Mouse (Mus musculus) intestine, postnatal 0 days (tissue): ENCODE data around the gene Sucla2. TPM values are rescaled to one million over a fixed set of nuclear protein-coding genes. Genes with fewer than 3 reads are reported as not detected.

Experiments used
- ATAC-seq: fragments of 200-750 bp; cut with Nextera tagmentation; 2 replicates; pipeline ENCODE4 v1.8.0; 2017; ENCODE audit warnings: mild to moderate bottlenecking, moderate TSS enrichment, moderate library complexity
- H3K27ac ChIP-seq: fragments of 300-500 bp; sonication (generic); 2 replicates; pipeline ENCODE4 v1.5.1; 2014; ENCODE audit warnings: mild to moderate bottlenecking, low read depth, low read length, moderate library complexity
- H3K27me3 ChIP-seq: fragments of 300-500 bp; sonication (generic); replicated peaks from 2 replicates; pipeline ENCODE4 v1.6.1; 2014; ENCODE audit warnings: low read length, mixed read lengths; ENCODE audit not compliant: control insufficient read depth, insufficient read depth
- H3K36me3 ChIP-seq: fragments of 300-500 bp; sonication (generic); 2 replicates; pipeline ENCODE4 v1.6.1; 2014; ENCODE audit warnings: mild to moderate bottlenecking, moderate library complexity; ENCODE audit not compliant: control insufficient read depth, insufficient read depth
- H3K4me1 ChIP-seq: fragments of 300-500 bp; sonication (generic); replicated peaks from 2 replicates; pipeline ENCODE4 v1.6.1; 2014; ENCODE audit warnings: antibody characterized with exemption, low read length, mixed read lengths; ENCODE audit not compliant: control insufficient read depth, insufficient read depth
- H3K4me2 ChIP-seq: fragments of 300-500 bp; sonication (generic); replicated peaks from 2 replicates; pipeline ENCODE4 v1.6.1; 2014; ENCODE audit warnings: low read depth, mild to moderate bottlenecking, moderate library complexity
- H3K4me3 ChIP-seq: fragments of 300-500 bp; sonication (generic); 2 replicates; pipeline ENCODE4 v1.5.1; 2014; ENCODE audit warnings: low read depth, low read length
- H3K9ac ChIP-seq: fragments of 300-500 bp; sonication (generic); 2 replicates; pipeline ENCODE4 v1.6.1; 2014; ENCODE audit warnings: mild to moderate bottlenecking, low read depth, low read length
- H3K9me3 ChIP-seq: fragments of 300-500 bp; sonication (generic); 2 replicates; pipeline ENCODE4 v1.6.1; 2016; ENCODE audit warnings: mixed run types; ENCODE audit not compliant: control insufficient read depth
- CTCF ChIP-seq: sonication (generic); IDR thresholded peaks from 2 replicates; pipeline ENCODE4 v1.5.1; 2016; ENCODE audit warnings: low read depth, mild to moderate bottlenecking, control low read depth, antibody characterized with exemption, moderate library complexity
- WGBS: fragments of 180-500 bp; shearing (Covaris S2); extraction: QIAGEN DNeasy Blood & Tissue Kit; methylation state at CpG from one replicate; pipeline ENCODE4 v1.1.7; 2014; 5-methylcytosine and 5-hydroxymethylcytosine counted together
- polyA plus RNA-seq: library from polyadenylated mRNA; unstranded; fragments of >200 nt; fragmentation: Nextera tagmentation; extraction: Ambion mirVana; gene quantifications from 2 replicates; pipeline ENCODE4 v1.2.1, GENCODE M21; 2015

Gene Sucla2
- polyA plus RNA-seq, 1 experiment from 2014 or later: 202 TPM

DNA sequence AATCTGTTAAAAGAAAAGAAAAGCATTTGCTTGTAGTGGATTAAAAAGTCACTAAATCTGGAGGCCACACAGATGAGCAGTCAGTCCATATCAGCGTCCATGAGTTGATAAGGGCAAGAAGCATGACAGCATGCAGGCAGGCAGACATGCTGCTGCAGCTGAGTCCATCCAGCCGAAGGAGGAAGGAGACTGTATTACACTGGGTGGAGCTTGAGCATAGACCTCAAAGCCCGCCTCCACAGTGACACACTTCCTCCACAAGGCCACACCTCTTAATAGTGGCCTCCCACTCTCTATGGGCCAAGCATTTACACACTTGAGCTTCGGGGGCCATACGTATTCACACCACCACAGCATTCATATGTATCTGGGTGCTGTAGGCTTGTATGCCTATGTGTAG, 48.9 kb downstream of the Sucla2 start:
- TF ChIP-seq CTCF: no peak
- Histone ChIP-seq H3K4me2 (no peak overlapping the region), H3K36me3 (peaks cover 18% of the 10 kb centered on the region), H3K4me1 (no peaks in the 10 kb centered on the region), H3K4me3 (no peak overlapping the region), H3K27me3 (no peaks in the 10 kb centered on the region), H3K27ac (no peak overlapping the region), H3K9me3 (no peaks in the 10 kb centered on the region), H3K9ac (no peak overlapping the region)
- ATAC-seq: peak; percentile 65
- WGBS: 82% methylated on average over 5 of the region's 5 CpGs

DNA sequence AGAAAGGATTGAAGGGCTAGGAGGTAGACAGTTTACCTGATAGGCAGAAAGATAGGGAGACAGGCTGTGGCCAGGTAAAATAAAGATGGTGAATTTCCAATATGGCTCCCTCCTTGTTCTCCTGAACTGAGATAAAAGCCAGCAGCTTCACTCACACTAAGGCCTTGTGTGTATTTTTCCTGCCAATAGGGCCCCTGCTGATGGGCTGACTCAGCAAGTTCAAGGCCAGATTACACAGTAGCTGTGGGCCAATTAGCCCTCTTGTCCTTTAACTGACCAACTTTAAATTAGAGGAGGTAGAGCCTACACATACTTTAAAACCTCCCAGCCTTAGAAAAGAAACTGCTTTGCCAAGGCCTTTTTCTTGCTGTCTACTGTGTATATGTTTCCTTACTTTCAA, 51.2 kb downstream of the Sucla2 start:
- Histone ChIP-seq H3K36me3 (peaks cover 16% of the 10 kb centered on the region), H3K4me1 (no peaks in the 10 kb centered on the region), H3K27me3 (no peaks in the 10 kb centered on the region), H3K27ac (no peak overlapping the region), H3K9me3 (no peaks in the 10 kb centered on the region), H3K4me3 (no peak overlapping the region), H3K4me2 (no peak overlapping the region), H3K9ac (no peak overlapping the region)
- no peak for TF ChIP-seq CTCF
- no peak for ATAC-seq

DNA sequence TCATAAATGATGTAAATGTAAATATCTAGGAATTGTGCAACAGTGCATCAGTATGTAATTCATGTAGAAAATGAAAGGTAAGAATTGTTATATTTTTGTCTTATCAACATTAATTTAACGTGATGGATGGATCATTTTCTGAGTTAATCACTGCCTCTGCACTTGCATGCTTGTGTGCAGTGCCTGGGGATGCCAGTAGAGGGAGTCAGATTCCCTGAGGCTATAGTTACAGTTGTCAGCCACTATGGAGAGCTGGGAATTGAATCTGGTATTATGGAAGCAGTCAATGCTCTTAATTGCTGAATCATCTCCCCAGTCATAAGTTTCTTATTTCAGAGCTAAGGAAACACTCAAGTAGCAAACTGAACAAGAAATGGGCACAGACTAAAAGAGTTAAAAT, 63.0 kb downstream of the Sucla2 start:
- Histone ChIP-seq H3K4me3 (no peak overlapping the region), H3K4me2 (no peak overlapping the region), H3K4me1 (no peaks in the 10 kb centered on the region), H3K27me3 (no peaks in the 10 kb centered on the region), H3K9me3 (0 out of 2 replicates have a peak, but pooled peaks cover 3% of the 10 kb centered on the region), H3K36me3 (peaks cover 32% of the 10 kb centered on the region), H3K9ac (no peak overlapping the region), H3K27ac (no peak overlapping the region)
- no peak for ATAC-seq
- peak; percentile 59 for TF ChIP-seq CTCF
- 87% methylated on average over 1 of the region's 1 CpGs for WGBS

DNA sequence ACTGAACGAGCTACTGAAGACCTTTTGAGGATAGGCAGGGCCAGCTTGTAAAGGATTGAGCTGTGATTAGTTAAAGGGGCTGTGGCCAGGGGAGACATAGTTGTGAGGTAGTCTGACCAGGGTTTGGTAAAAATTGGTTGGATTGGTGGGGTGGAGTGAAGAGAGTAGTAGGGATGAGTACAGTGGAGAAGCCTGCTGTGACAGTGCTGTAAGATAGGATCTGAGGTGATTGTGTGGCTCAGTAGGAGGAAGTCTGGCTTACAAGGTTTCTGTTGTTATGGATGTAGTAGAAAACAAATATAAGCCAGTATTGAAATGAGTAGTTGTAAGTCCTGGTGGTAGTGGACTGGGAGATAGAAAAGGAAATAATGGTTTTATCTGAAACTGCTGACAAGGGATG, 67.0 kb downstream of the Sucla2 start:
- H3K4me1 ChIP-seq: no peaks in the 10 kb centered on the region
- H3K27ac ChIP-seq: no peak overlapping the region
- TF ChIP-seq CTCF: no peak
- H3K9ac ChIP-seq: no peak overlapping the region
- H3K27me3 ChIP-seq: no peaks in the 10 kb centered on the region
- H3K36me3 ChIP-seq: peaks cover 41% of the 10 kb centered on the region
- no peak for ATAC-seq
- no peak overlapping the region for H3K4me3 ChIP-seq
- H3K4me2 ChIP-seq: no peak overlapping the region
- WGBS: 83% methylated on average over 1 of the region's 1 CpGs
- H3K9me3 ChIP-seq: no peaks in the 10 kb centered on the region

DNA sequence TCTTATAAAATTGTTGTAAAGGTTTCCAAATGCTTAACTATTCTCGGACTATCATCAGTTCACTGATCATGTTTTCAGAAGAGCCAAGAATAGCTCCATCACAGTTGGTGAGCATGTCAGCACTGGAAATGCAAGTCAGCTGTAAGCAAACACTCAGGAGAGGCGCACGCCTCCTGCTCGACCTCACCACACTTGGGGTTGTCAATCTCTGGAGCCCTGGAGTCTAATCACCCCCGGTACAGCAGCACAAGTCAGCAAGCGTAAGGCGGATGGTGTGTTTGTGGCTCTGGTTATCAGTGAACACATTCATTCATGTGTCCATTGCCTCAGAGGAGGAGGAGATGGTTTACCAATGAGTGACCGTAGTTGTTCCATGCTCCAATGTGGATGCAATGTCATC, 74.6 kb downstream of the Sucla2 start:
- no peak for ATAC-seq
- no peak overlapping the region for H3K27ac ChIP-seq
- no peaks in the 10 kb centered on the region for H3K4me1 ChIP-seq
- H3K9ac ChIP-seq: no peak overlapping the region
- no peak overlapping the region for H3K4me3 ChIP-seq
- TF ChIP-seq CTCF: no peak
- H3K36me3 ChIP-seq: peaks cover 33% of the 10 kb centered on the region
- WGBS: 88% methylated on average over 8 of the region's 8 CpGs
- no peak overlapping the region for H3K4me2 ChIP-seq
- no peaks in the 10 kb centered on the region for H3K27me3 ChIP-seq
- H3K9me3 ChIP-seq: no peaks in the 10 kb centered on the region

- Histone ChIP-seq H3K4me3 (no peak overlapping the region), H3K27ac (no peak overlapping the region), H3K9me3 (no peaks in the 10 kb centered on the region), H3K4me1 (no peaks in the 10 kb centered on the region), H3K27me3 (no peaks in the 10 kb centered on the region), H3K36me3 (peaks cover 9% of the 10 kb centered on the region; the same call in 1 of the 2 replicates), H3K9ac (no peak overlapping the region), H3K4me2 (no peak overlapping the region)
- no peak for ATAC-seq
- TF ChIP-seq CTCF: no peak
- 72% methylated on average over 4 of the region's 4 CpGs for WGBS
Measured at GRCm38 (mm10) chr14:73607732-73608131, 82.6 kb downstream of the Sucla2 start.
